Mouse (Mus musculus): ENCODE results near the gene Arl6.

DNA sequence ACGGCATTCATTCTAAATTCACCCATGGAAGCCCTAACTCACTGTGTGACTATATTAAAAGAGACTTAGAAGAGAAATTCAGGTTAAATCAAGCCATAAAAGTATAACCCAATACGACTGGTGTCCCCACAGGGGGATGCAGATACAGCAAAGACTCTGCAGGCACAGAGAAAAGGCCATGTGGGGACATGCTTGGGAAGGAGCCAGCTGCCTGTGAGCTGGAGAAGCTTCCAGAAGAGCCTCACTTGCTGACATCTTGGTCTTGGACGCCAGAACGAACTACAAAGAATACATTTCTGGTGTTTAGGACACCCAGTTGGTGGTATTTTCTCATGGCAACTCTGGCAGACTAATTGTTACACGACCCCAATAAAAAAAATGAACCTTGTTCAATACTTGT is 45.9 kb upstream of the Arl6 start:
- TF ChIP-seq CTCF (IDR thresholded peaks at IDR 0.05; ENCODE audit: borderline replicate concordance, control insufficient read depth, extremely low read depth, insufficient read depth, low read length, poor library complexity), result no peak
- no peak for TF ChIP-seq POLR2A (IDR thresholded peaks at IDR 0.05; ENCODE audit: control insufficient read depth, extremely low read depth, insufficient read depth, low read length, poor library complexity)
